Mouse (Mus musculus): ENCODE results near the gene Pcp4.

- TF ChIP-seq CTCF (IDR thresholded peaks at IDR 0.05; ENCODE audit: insufficient read depth, low read length) (peak; percentile 99), POLR2A (IDR thresholded peaks at IDR 0.05; ENCODE audit: borderline replicate concordance, extremely low read depth, low read depth, low read length) (no peak)
Observed at GRCm38 (mm10) chr16:96467445-96467844, at the start of gene Pcp4.
